Mouse (Mus musculus) heart, adult 2 months (tissue): ENCODE results near the gene Prg2.

Source experiments
- CTCF ChIP-seq: fragments of 200-600 bp; IDR thresholded peaks from 2 replicates; pipeline ENCODE4 v1.8.1; 2022; ENCODE audit warnings: antibody characterized with exemption, mild to moderate bottlenecking, moderate library complexity
- EP300 ChIP-seq: fragments of 200-500 bp; IDR thresholded peaks from 2 replicates; pipeline ENCODE4 v1.6.1; 2011; ENCODE audit warnings: low read depth, low read length, control low read depth; ENCODE audit not compliant: insufficient read depth
- POLR2A ChIP-seq: fragments of 200-500 bp; IDR thresholded peaks from 2 replicates; pipeline ENCODE4 v1.6.1; 2011; ENCODE audit warnings: mild to moderate bottlenecking, low read depth, low read length, control low read depth; ENCODE audit not compliant: insufficient read depth

DNA sequence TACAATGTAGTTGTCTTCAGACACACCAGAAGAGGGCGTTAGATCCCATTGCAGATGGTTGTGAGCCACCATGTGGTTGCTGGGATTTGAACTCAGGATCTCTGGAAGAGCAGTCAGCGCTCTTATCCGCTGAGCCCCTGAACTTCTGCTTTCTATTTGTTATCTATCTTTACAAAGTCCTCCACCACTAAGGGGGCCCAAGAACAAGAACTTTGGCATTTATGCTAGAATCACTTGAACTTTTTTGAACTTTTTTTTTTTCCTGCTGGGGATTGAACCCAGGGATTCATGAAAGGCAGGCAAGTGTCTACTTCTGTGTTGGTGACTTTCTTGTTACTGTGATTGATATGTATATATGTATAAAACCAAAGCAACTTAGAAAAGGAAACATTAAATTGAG is 41.0 kb upstream of the Prg2 start:
- TF ChIP-seq POLR2A (no peak), CTCF (0 out of 2 replicates have a peak, but pooled peaks have one; percentile 3), EP300 (no peak)
